Comparison of ENCODE assay signal across 22 mouse cellular contexts in genomic region chr11:95594686-95595212, GRCm38 (mm10). TPM values are rescaled to one million over a fixed set of nuclear protein-coding genes. Genes with fewer than 3 reads are reported as not detected.
DNase-seq lines count a peak whose midpoint lies in the region; ATAC-seq and TF ChIP-seq lines count a peak whose summit lies in the region.
"Had no signal": no experiment of that assay in that cellular context is flagged by ENCODE, and none has a peak within 500 bp of the region (broad histone marks: within the 10 kb centered on the region; RNA-seq: fewer than 3 reads in every experiment).

No protein-coding gene starts in this region.

- no peak overlapping the region for H3K27ac ChIP-seq in forebrain, embryonic 11.5 days (ENCODE audit: low read depth, low read length)
- no peak overlapping the region for H3K27ac ChIP-seq in forebrain, embryonic 14.5 days (ENCODE audit: low read depth, low read length)
- no peak overlapping the region; the same call in 1 of the 2 replicates for H3K27ac ChIP-seq in kidney, embryonic 16.5 days (ENCODE audit: low read length)
- peak overlapping the region; percentile 27 for H3K27ac ChIP-seq in limb, embryonic 10.5 days
- H3K27ac ChIP-seq: forebrain, embryonic 15.5 days; limb, embryonic 13.5 days had no signal

- peak; percentile 45 for DNase-seq in forebrain, embryonic 11.5 days (ENCODE audit: low spot score)
- no peak for DNase-seq in forebrain, embryonic 14.5 days (ENCODE audit: low spot score)
- DNase-seq in kidney, postnatal 36 days, result no peak
- no peak for DNase-seq in limb, embryonic 10.5 days (ENCODE audit: low spot score)
- DNase-seq in gastrocnemius, adult 18-20 months (ENCODE audit: low spot score), result no peak
- DNase-seq: adrenal gland, postnatal 25 days; cerebellum, adult 11-12 months; cerebellum, postnatal 14 days; gastrocnemius, postnatal 25 days; lung, adult 2 months; right cerebral cortex, postnatal 14 days; spleen, adult 18-20 months; thymus, postnatal 25 days had no signal

- no peaks in the 10 kb centered on the region for H3K36me3 ChIP-seq in forebrain, embryonic 11.5 days (ENCODE audit: control insufficient read depth, insufficient read depth, low read length)
- no peaks in the 10 kb centered on the region for H3K36me3 ChIP-seq in forebrain, embryonic 14.5 days (ENCODE audit: control insufficient read depth, insufficient read depth, low read length)
- no peaks in the 10 kb centered on the region for H3K36me3 ChIP-seq in kidney, embryonic 16.5 days (ENCODE audit: insufficient read depth, low read length)
- H3K36me3 ChIP-seq in E14TG2a.4 (ENCODE audit: insufficient read depth, low read length), result no peaks in the 10 kb centered on the region
- H3K36me3 ChIP-seq in limb, embryonic 10.5 days, result no peaks in the 10 kb centered on the region
- H3K36me3 ChIP-seq: forebrain, embryonic 15.5 days; hindbrain, embryonic 13.5 days; limb, embryonic 13.5 days; neural tube, embryonic 13.5 days had no signal

- H3K9me3 ChIP-seq in forebrain, embryonic 11.5 days (ENCODE audit: control insufficient read depth, low read length), result no peaks in the 10 kb centered on the region
- no peaks in the 10 kb centered on the region for H3K9me3 ChIP-seq in forebrain, embryonic 14.5 days (replicated peaks; ENCODE audit: control insufficient read depth, low read length)
- H3K9me3 ChIP-seq in kidney, embryonic 16.5 days (ENCODE audit: low read length), result no peaks in the 10 kb centered on the region
- no peaks in the 10 kb centered on the region for H3K9me3 ChIP-seq in E14TG2a.4 (ENCODE audit: low read length)
- no peaks in the 10 kb centered on the region for H3K9me3 ChIP-seq in limb, embryonic 10.5 days (replicated peaks)
- H3K9me3 ChIP-seq: forebrain, embryonic 15.5 days; hindbrain, embryonic 13.5 days; limb, embryonic 13.5 days; neural tube, embryonic 13.5 days had no signal

- ATAC-seq in forebrain, embryonic 11.5 days (replicated peaks; ENCODE audit: low FRiP score), result no peak
- no peak for ATAC-seq in forebrain, embryonic 14.5 days
- peak; percentile 11; the same call in 1 of the 2 replicates for ATAC-seq in kidney, embryonic 16.5 days (ENCODE audit: low FRiP score, low TSS enrichment)
- ATAC-seq: forebrain, embryonic 15.5 days had no signal

- no peak overlapping the region for H3K4me2 ChIP-seq in forebrain, embryonic 11.5 days (ENCODE audit: low read depth, low read length, severe bottlenecking)
- no peak overlapping the region for H3K4me2 ChIP-seq in forebrain, embryonic 14.5 days (ENCODE audit: low read length)
- 0 out of 2 replicates have a peak overlapping the region, but pooled peaks have one; percentile 16 for H3K4me2 ChIP-seq in kidney, embryonic 16.5 days (replicated peaks; ENCODE audit: low read depth, low read length)
- H3K4me2 ChIP-seq: forebrain, embryonic 15.5 days; hindbrain, embryonic 13.5 days; limb, embryonic 13.5 days; neural tube, embryonic 13.5 days had no signal

- H3K9ac ChIP-seq in forebrain, embryonic 11.5 days (ENCODE audit: low read length), result no peak overlapping the region
- H3K9ac ChIP-seq in forebrain, embryonic 14.5 days (ENCODE audit: low read length), result no peak overlapping the region
- H3K9ac ChIP-seq in kidney, embryonic 16.5 days (replicated peaks; ENCODE audit: low read length), result no peak overlapping the region
- H3K9ac ChIP-seq: forebrain, embryonic 15.5 days; hindbrain, embryonic 13.5 days; limb, embryonic 13.5 days had no signal

- WGBS in forebrain, embryonic 11.5 days, result 20% methylated on average over 13 of the region's 13 CpGs
- WGBS in forebrain, embryonic 14.5 days, result 25% methylated on average over 13 of the region's 13 CpGs
- 13% methylated on average over 13 of the region's 13 CpGs for WGBS in kidney, embryonic 16.5 days
- WGBS in limb, embryonic 10.5 days, result 9% methylated on average over 13 of the region's 13 CpGs

- H3K4me1 ChIP-seq in forebrain, embryonic 11.5 days (replicated peaks; ENCODE audit: control insufficient read depth, insufficient read depth, low read length), result peaks cover 7% of the 10 kb centered on the region; the same call in 1 of the 2 replicates
- H3K4me1 ChIP-seq in forebrain, embryonic 14.5 days (ENCODE audit: control insufficient read depth, insufficient read depth, low read length), result no peaks in the 10 kb centered on the region
- peaks cover 49% of the 10 kb centered on the region for H3K4me1 ChIP-seq in kidney, embryonic 16.5 days (ENCODE audit: insufficient read depth, low read length)
- H3K4me1 ChIP-seq in E14TG2a.4 (replicated peaks; ENCODE audit: low read depth, low read length), result peaks cover 83% of the 10 kb centered on the region
- H3K4me1 ChIP-seq in limb, embryonic 10.5 days, result peaks cover 57% of the 10 kb centered on the region

- peaks cover 33% of the 10 kb centered on the region for H3K27me3 ChIP-seq in forebrain, embryonic 11.5 days (ENCODE audit: control insufficient read depth, insufficient read depth, low read length)
- H3K27me3 ChIP-seq in forebrain, embryonic 14.5 days (replicated peaks; ENCODE audit: control insufficient read depth, insufficient read depth, low read length), result peaks cover 18% of the 10 kb centered on the region
- peaks cover 4% of the 10 kb centered on the region; the same call in 1 of the 2 replicates for H3K27me3 ChIP-seq in kidney, embryonic 16.5 days (ENCODE audit: insufficient read depth, low read length)
- H3K27me3 ChIP-seq in E14TG2a.4 (ENCODE audit: insufficient read depth, low read length), result peaks cover 91% of the 10 kb centered on the region
- H3K27me3 ChIP-seq in limb, embryonic 10.5 days (ENCODE audit: low read depth, poor library complexity, severe bottlenecking), result peaks cover 95% of the 10 kb centered on the region

- H3K4me3 ChIP-seq in forebrain, embryonic 11.5 days (ENCODE audit: low read depth, low read length), result no peak overlapping the region
- H3K4me3 ChIP-seq in forebrain, embryonic 14.5 days (ENCODE audit: low read depth, low read length), result no peak overlapping the region
- H3K4me3 ChIP-seq in kidney, embryonic 16.5 days (ENCODE audit: low read length), result no peak overlapping the region
- H3K4me3 ChIP-seq in E14TG2a.4 (replicated peaks; ENCODE audit: low read length), result 0 out of 2 replicates have a peak overlapping the region, but pooled peaks have one; percentile 8
- no peak overlapping the region for H3K4me3 ChIP-seq in limb, embryonic 10.5 days
- H3K4me3 ChIP-seq: erythroblast, embryonic 14.5 days; forebrain, embryonic 15.5 days; hindbrain, embryonic 13.5 days; limb, embryonic 13.5 days; megakaryocyte, embryonic 14.5 days; neural tube, embryonic 13.5 days had no signal

- no peak for TF ChIP-seq CTCF in E14TG2a.4 (conservative IDR thresholded peaks at IDR 0.05; ENCODE audit: low read length)

RNA-seq across cellular contexts. Expression of gene Ngfr, which starts 7.2 kb away (rescaled TPM):
- polyA plus RNA-seq in forebrain, embryonic 11.5 days (2014; fragmentation: Nextera tagmentation; extraction: Ambion mirVana), result 10.5 and 11.5 TPM in 2 replicates
- 5.0 and 7.8 TPM in 2 replicates for polyA plus RNA-seq in forebrain, embryonic 14.5 days (2014; fragmentation: Nextera tagmentation; extraction: Ambion mirVana)
- polyA plus RNA-seq in kidney, embryonic 16.5 days (2015; fragmentation: Nextera tagmentation; extraction: Ambion mirVana), result 29.7 and 29.9 TPM in 2 replicates
- 9.7 and 16.3 TPM in 2 replicates for polyA plus RNA-seq in limb, embryonic 10.5 days (2016; fragmentation: Nextera tagmentation; extraction: Ambion mirVana)
- under 1 TPM; 0.34 to 0.38 TPM for total RNA-seq in gastrocnemius, adult 18-20 months (2021)
- total RNA-seq: MEL had no signal
